Mouse (Mus musculus): ENCODE results near the gene Phgr1.

DNA sequence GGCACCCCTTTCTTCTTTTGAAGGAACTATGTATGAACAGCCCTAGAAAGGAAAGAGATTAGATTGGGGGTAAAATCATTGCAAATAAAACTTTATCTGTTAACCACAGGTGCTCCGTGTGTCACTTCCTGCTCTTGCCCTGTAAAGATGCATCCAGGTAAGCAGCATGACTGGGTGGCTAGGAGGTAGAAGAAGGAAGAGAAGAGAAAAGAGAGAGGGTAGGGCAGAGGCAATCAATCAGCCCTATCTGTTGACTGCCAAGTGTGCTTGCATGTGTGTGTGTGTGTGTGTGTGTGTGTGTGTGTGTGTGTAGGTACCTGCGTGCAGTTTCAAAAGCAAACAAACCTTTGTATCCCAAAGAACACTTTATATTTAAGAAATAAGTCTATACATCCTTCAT, 2.0 kb downstream of the Phgr1 start:
- TF ChIP-seq CTCF (IDR thresholded peaks at IDR 0.05) (no peak), EP300 (IDR thresholded peaks at IDR 0.05; ENCODE audit: insufficient read depth, low read depth, low read length) (no peak), POLR2A (IDR thresholded peaks at IDR 0.05; ENCODE audit: insufficient read depth, low read depth, low read length) (no peak)

Data from heart, adult 2 months (tissue).